Mouse (Mus musculus) forebrain, embryonic 16.5 days (tissue): Measurements from ENCODE around the gene Rsph10b. TPM values are rescaled to one million over a fixed set of nuclear protein-coding genes. Genes with fewer than 3 reads are reported as not detected.
"Not testable (repeated sequence)": the region's sequence is repeated elsewhere in the genome, so short reads cannot be mapped to it uniquely, and the experiment has no call there.

Source experiments
- ATAC-seq: fragments of 200-750 bp; cut with Nextera tagmentation; 2 replicates; pipeline ENCODE4 v1.8.0; 2017; ENCODE audit warnings: mild to moderate bottlenecking, moderate library complexity
- H3K27ac ChIP-seq: fragments of 300-500 bp; sonication (generic); 2 replicates; pipeline ENCODE4 v1.5.1; 2014; ENCODE audit warnings: low read length, control low read depth
- H3K27me3 ChIP-seq: fragments of 300-500 bp; sonication (generic); replicated peaks from 2 replicates; pipeline ENCODE4 v1.6.1; 2014; ENCODE audit warnings: low read length; ENCODE audit not compliant: control insufficient read depth, insufficient read depth
- H3K36me3 ChIP-seq: fragments of 300-500 bp; sonication (generic); 2 replicates; pipeline ENCODE4 v1.6.1; 2014; ENCODE audit not compliant: control insufficient read depth, insufficient read depth
- H3K4me1 ChIP-seq: fragments of 300-500 bp; sonication (generic); replicated peaks from 2 replicates; pipeline ENCODE4 v1.6.1; 2014; ENCODE audit warnings: low read length; ENCODE audit not compliant: control insufficient read depth, insufficient read depth
- H3K4me2 ChIP-seq: fragments of 300-500 bp; sonication (generic); 2 replicates; pipeline ENCODE4 v1.6.1; 2014; ENCODE audit warnings: mild to moderate bottlenecking, low read length, control low read depth
- H3K4me3 ChIP-seq: fragments of 300-500 bp; sonication (generic); replicated peaks from 2 replicates; pipeline ENCODE4 v1.5.1; 2014; ENCODE audit warnings: mild to moderate bottlenecking, low read length, control low read depth
- H3K9ac ChIP-seq: fragments of 300-500 bp; sonication (generic); replicated peaks from 2 replicates; pipeline ENCODE4 v1.6.1; 2014; ENCODE audit warnings: low read depth, low read length, control low read depth
- H3K9me3 ChIP-seq: fragments of 300-500 bp; sonication (generic); 2 replicates; pipeline ENCODE4 v1.6.1; 2016; ENCODE audit warnings: low read length; ENCODE audit not compliant: control insufficient read depth
- WGBS: fragments of 180-500 bp; shearing (Covaris S2); extraction: QIAGEN DNeasy Blood & Tissue Kit; methylation state at CpG from one replicate; pipeline ENCODE4 v1.1.7; 2014; 5-methylcytosine and 5-hydroxymethylcytosine counted together
- polyA plus RNA-seq: library from polyadenylated mRNA; unstranded; fragments of >200 nt; fragmentation: Nextera tagmentation; extraction: Ambion mirVana; gene quantifications from 2 replicates; pipeline ENCODE4 v1.2.1, GENCODE M21; 2015

Rsph10b gene
- polyA plus RNA-seq, 1 experiment from 2014 or later = 4.1 TPM

GRCm38 (mm10) chr5:143994632-143995365 is 62.0 kb downstream of the Rsph10b start:
- H3K27ac ChIP-seq = no peak overlapping the region
- H3K27me3 ChIP-seq = no peaks in the 10 kb centered on the region
- no peak overlapping the region for H3K4me3 ChIP-seq
- H3K9ac ChIP-seq = no peak overlapping the region
- no peaks in the 10 kb centered on the region for H3K9me3 ChIP-seq
- WGBS = 77% methylated on average over 11 of the region's 11 CpGs
- ATAC-seq = no peak
- peaks cover 47% of the 10 kb centered on the region for H3K36me3 ChIP-seq
- H3K4me2 ChIP-seq = no peak overlapping the region
- no peaks in the 10 kb centered on the region for H3K4me1 ChIP-seq

- Histone ChIP-seq H3K27me3 (no peaks in the 10 kb centered on the region), H3K27ac (no peak overlapping the region), H3K36me3 (peaks cover 34% of the 10 kb centered on the region), H3K4me1 (no peaks in the 10 kb centered on the region), H3K4me2 (no peak overlapping the region), H3K4me3 (no peak overlapping the region), H3K9ac (no peak overlapping the region), H3K9me3 (no peaks in the 10 kb centered on the region)
- 78% methylated on average over 1 of the region's 1 CpGs for WGBS
- no peak for ATAC-seq
Observed at GRCm38 (mm10) chr5:143999409-143999808, 66.6 kb downstream of the Rsph10b start.

GRCm38 (mm10) chr5:144002461-144003192 is 69.8 kb downstream of the Rsph10b start:
- Histone ChIP-seq H3K27ac (no peak overlapping the region), H3K4me3 (no peak overlapping the region), H3K27me3 (no peaks in the 10 kb centered on the region), H3K4me2 (no peak overlapping the region), H3K4me1 (no peaks in the 10 kb centered on the region), H3K36me3 (peaks cover 39% of the 10 kb centered on the region), H3K9ac (no peak overlapping the region), H3K9me3 (no peaks in the 10 kb centered on the region)
- WGBS = 94% methylated on average over 15 of the region's 15 CpGs
- no peak for ATAC-seq

GRCm38 (mm10) chr5:144013366-144014134 is 80.7 kb downstream of the Rsph10b start:
- not testable (repeated sequence) for H3K4me1 ChIP-seq, H3K9ac ChIP-seq, H3K27me3 ChIP-seq, H3K9me3 ChIP-seq, ATAC-seq, H3K27ac ChIP-seq
- Histone ChIP-seq H3K36me3 (peaks cover 24% of the 10 kb centered on the region), H3K4me3 (peak overlapping the region; percentile 90; the same call in 1 of the 2 replicates), H3K4me2 (peak overlapping the region; percentile 45)
- WGBS = 67% methylated on average over 12 of the region's 13 CpGs

- H3K36me3 ChIP-seq = peaks cover 18% of the 10 kb centered on the region
- peak within 1 kb of the TSS; percentile 86 for H3K9ac ChIP-seq
Observed at GRCm38 (mm10) chr5:144014551-144015311, 81.9 kb downstream of the Rsph10b start, which contains the start of gene Ccz1. Gene Ccz1, minus strand, starts transcription at chr5:144014877.

GRCm38 (mm10) chr5:144015312-144015650 is 82.4 kb downstream of the Rsph10b start:
- Histone ChIP-seq H3K9ac (no peak overlapping the region), H3K4me1 (peaks cover 3% of the 10 kb centered on the region; the same call in 1 of the 2 replicates), H3K27ac (no peak overlapping the region), H3K27me3 (no peaks in the 10 kb centered on the region), H3K36me3 (peaks cover 18% of the 10 kb centered on the region), H3K4me2 (peak overlapping the region; percentile 46), H3K4me3 (peak overlapping the region; percentile 90), H3K9me3 (no peaks in the 10 kb centered on the region)
- WGBS = 80% methylated on average over 3 of the region's 3 CpGs
- 0 out of 2 replicates have a peak, but pooled peaks have one; percentile 17 for ATAC-seq

More at GRCm38 (mm10) chr5:144014551-144015311, 81.9 kb downstream of the Rsph10b start, which contains the start of gene Ccz1:
- Histone ChIP-seq H3K4me1 (peaks cover 3% of the 10 kb centered on the region; the same call in 1 of the 2 replicates), H3K27ac (peak within 1 kb of the TSS; percentile 79), H3K4me3 (peak within 1 kb of the TSS; percentile 90), H3K9me3 (no peaks in the 10 kb centered on the region), H3K27me3 (no peaks in the 10 kb centered on the region), H3K4me2 (peak within 1 kb of the TSS; percentile 46)
- WGBS = 3% methylated on average over 42 of the region's 47 CpGs
- peak; percentile 100 for ATAC-seq

GRCm38 (mm10) chr5:144015845-144016244 is 83.0 kb downstream of the Rsph10b start:
- Histone ChIP-seq H3K4me3 (no peak overlapping the region), H3K9ac (no peak overlapping the region), H3K27me3 (no peaks in the 10 kb centered on the region), H3K4me2 (no peak overlapping the region), H3K9me3 (no peaks in the 10 kb centered on the region), H3K27ac (no peak overlapping the region), H3K4me1 (peaks cover 3% of the 10 kb centered on the region; the same call in 1 of the 2 replicates), H3K36me3 (peaks cover 13% of the 10 kb centered on the region)
- no peak for ATAC-seq
- 92% methylated on average over 9 of the region's 9 CpGs for WGBS

- no peak within 1 kb of the TSS for H3K4me2 ChIP-seq
- H3K4me1 ChIP-seq = no peaks in the 10 kb centered on the region
- WGBS = 81% methylated on average over 11 of the region's 11 CpGs
- no peak within 1 kb of the TSS for H3K9ac ChIP-seq
- H3K27ac ChIP-seq = no peak within 1 kb of the TSS
- no peak for ATAC-seq
- H3K4me3 ChIP-seq = no peak within 1 kb of the TSS
- no peaks in the 10 kb centered on the region for H3K36me3 ChIP-seq
- H3K27me3 ChIP-seq = no peaks in the 10 kb centered on the region
- H3K9me3 ChIP-seq = no peaks in the 10 kb centered on the region
Observed at GRCm38 (mm10) chr5:144026620-144027263, 93.9 kb downstream of the Rsph10b start, which contains the start of gene Ocm. Gene Ocm, minus strand, starts transcription at chr5:144026670.
